Mouse (Mus musculus) common myeloid progenitor, adult 5-6 weeks (primary cell): Measurements from ENCODE around the gene Pknox2. TPM values are rescaled to one million over a fixed set of nuclear protein-coding genes. Genes with fewer than 3 reads are reported as not detected.

Experiments used
- ATAC-seq: replicated peaks from 2 replicates; pipeline ENCODE4 v1.8.0; 2016; ENCODE audit warnings: low read depth, mild to moderate bottlenecking, moderate TSS enrichment, inconsistent platforms; ENCODE audit not compliant: poor library complexity, severe bottlenecking
- total RNA-seq: library from RNA; stranded (forward); fragments of 200-1000, 187-1606 nt; gene quantifications from 2 replicates; pipeline ENCODE4 v1.2.3, GENCODE M21; 2017

Pknox2 gene
- total RNA-seq, 1 experiment from 2014 or later = not detected

DNA sequence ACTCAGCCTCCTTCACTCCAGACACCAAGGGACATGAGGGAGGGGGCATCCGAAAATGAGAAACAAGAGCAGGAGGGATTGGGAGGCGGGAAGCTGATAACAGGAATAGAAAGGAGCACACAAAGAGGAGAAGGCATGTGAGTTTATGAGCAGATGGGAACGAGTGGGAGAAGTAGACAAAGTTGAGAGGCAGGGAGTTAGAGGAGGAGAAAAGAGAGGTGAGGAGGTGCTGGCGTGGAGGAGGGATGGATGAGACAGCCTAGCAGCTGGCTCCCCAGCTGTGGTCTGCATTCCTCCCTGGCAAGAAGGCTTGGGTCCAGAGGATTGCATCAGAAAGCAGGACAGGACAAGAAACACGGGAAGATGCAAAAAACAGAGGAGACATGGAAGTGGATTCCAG is 92.5 kb downstream of the Pknox2 start:
- no peak for ATAC-seq

DNA sequence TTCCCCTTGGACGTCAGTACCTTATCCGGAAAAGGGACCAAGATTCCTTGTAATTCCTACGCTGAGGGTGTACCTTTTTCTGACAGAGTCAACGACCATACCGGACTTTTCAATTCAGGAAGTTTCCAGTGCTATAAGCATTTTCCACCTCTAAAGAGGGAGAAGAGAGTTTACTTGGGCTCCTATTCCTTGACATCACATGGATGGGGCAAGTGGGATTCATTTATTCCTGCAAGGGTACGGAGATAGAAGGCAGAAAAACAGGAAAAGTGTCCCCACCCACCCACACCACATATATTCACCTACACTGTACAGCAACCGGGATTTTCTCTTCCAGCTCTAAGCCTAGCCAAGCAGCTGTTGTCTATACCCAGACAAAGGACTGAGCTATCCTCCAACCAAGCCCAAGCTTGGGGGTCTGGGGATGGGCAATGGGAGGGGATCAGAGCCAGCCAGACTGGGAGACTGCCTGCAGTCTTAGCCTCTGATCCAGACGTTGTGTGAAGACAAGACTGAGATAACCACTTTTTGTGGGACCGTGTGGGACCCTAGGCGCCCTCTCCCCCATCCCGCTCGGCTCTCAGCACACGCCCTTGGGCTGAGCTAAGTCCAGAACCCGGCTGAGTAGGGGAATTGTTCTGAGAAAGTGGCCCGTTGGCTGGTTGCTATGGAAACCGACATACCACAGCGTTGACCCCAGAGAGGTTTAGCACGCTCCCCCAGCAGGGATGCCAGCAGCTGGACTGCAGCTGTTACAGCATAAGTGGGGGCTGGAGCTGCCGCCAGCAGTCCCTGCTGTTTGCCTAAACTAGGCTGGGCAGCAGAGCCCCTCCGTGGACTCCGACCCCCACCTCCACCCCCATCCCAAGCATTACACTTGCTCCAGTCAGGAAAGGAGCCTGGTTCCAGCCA is 93.3 kb downstream of the Pknox2 start:
- ATAC-seq = no peak

GRCm38 (mm10) chr9:37053041-37053440 is 94.2 kb downstream of the Pknox2 start:
- ATAC-seq = no peak

- no peak for ATAC-seq
Measured at GRCm38 (mm10) chr9:37051669-37052068, 95.5 kb downstream of the Pknox2 start.

DNA sequence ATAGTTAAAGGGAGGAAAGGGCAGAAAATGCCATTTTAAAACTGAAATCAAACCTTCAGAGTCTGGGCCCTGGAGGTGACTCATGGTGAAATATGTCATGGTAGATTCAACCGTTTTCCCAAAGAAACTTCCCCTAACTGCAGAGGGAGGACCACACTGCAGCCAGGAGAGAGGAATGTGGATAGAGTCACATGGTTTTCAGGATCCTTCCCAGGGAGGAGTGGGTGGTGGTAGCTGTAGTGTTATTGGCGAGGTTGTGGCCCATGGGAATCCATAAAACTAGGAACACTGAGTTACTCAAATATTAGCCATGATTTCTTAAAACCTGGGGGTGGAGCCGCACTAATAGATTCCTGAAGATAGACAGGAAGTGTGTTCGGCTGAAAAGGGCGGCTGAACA is 99.7 kb downstream of the Pknox2 start:
- ATAC-seq = no peak

GRCm38 (mm10) chr9:37045875-37046274 is 101.3 kb downstream of the Pknox2 start:
- ATAC-seq = no peak

GRCm38 (mm10) chr9:37044165-37044564 is 103.0 kb downstream of the Pknox2 start:
- ATAC-seq = no peak

DNA sequence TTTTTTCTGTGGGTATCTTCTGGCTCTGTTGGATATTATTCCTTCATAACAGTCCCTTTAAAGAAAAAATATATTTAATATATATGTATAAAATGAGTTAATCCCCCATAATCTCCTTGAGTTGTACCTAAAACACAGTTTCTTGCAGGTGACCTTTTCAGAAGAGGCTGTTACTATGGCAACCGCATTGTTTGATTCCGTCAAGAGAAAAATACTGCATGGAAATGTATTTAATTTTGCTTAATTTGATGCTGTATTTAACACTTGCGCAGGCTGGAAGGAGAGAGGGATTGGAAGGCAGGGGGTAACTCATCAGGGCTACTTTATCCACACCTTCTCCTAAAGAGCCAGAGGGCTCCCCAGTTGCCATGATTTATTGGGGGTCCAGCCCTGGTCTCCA is 108.3 kb downstream of the Pknox2 start:
- no peak for ATAC-seq

- no peak for ATAC-seq
Measured at GRCm38 (mm10) chr9:37038445-37038844, 108.8 kb downstream of the Pknox2 start.

GRCm38 (mm10) chr9:37037405-37037804 is 109.8 kb downstream of the Pknox2 start:
- no peak for ATAC-seq

- no peak for ATAC-seq
Measured at GRCm38 (mm10) chr9:37035248-37035647, 112.0 kb downstream of the Pknox2 start.

DNA sequence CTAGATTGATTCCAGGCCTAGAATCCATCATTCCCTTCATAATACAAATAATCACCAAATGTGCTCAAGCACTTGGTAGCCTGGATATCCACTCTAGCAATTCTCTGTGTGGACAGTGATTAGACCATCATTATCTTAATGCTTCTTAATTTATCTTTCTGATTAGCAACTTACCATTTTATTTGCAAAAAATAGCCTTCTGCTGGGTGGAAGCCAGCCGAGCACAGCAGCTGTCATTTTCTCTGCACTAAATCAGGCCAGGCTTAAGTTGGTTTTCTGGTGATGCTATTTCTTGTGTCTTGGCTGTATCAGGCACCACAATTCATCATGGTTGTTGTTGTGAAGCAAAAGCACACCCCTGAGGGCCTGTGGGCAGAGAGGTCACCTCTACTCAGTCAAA is 112.9 kb downstream of the Pknox2 start:
- ATAC-seq = no peak

GRCm38 (mm10) chr9:37030347-37031213 is 116.6 kb downstream of the Pknox2 start:
- no peak for ATAC-seq

DNA sequence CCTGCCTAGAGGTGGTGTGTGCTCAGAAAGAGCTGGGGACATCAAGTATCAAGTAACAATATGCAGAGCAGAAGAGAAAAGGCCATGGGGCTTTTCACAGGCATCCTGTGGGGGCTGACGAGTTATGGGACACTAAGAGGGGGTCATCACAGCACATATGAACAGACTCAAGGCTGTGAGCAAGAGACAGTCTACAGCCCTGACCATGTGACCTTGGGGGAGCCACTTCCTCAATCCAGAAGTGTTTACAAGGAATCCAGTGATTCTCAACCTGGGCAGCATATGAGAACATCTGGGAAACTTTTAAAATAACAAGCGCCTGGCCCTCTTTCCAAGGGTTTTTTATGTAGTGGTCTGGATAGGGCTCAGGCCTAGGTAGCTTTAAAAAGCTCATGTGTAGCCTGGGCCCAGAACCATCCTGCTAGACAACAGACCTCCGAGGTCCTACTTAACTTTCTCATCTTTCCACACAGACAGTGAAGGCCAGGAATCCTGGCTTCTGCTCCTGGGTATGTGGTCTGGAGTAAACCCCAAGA is 117.3 kb downstream of the Pknox2 start:
- no peak for ATAC-seq

DNA sequence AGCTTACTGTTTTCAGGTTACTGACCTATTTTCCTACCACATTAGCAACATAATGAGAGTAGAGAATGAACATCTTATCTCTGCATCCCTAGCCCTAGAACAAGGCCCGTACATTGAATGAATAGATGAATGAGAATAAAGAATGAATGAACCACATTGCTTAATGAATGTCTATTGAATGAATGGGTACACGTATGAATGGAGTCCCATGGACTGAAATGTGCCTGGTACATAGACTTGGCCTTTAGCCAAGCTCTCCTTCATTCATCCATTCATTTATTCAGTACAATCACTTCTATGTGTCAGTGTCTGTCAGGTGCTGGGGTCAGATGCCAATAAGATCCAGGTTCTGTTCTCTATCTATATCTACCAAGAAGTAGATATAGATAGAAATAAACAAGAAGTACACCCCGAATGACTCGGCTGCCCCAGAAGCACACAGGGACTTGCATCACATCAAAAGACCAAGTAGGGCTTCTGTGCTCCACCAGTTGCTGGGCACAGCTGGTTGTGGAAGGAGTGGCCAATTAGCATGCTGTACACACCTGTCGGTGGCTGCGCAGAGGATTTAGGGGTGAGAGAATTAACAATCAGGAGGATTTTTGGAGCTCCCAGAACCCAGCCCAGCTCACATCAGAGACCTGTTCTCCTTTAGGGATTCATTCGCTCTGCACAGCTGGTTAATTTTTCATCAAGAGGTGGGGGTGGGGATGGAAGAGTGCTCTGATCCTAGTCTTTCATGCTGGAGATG is 119.2 kb downstream of the Pknox2 start:
- no peak for ATAC-seq

GRCm38 (mm10) chr9:37025913-37026312 is 121.3 kb downstream of the Pknox2 start:
- ATAC-seq = no peak

- no peak for ATAC-seq
Measured at GRCm38 (mm10) chr9:37021586-37022230, 125.5 kb downstream of the Pknox2 start.

DNA sequence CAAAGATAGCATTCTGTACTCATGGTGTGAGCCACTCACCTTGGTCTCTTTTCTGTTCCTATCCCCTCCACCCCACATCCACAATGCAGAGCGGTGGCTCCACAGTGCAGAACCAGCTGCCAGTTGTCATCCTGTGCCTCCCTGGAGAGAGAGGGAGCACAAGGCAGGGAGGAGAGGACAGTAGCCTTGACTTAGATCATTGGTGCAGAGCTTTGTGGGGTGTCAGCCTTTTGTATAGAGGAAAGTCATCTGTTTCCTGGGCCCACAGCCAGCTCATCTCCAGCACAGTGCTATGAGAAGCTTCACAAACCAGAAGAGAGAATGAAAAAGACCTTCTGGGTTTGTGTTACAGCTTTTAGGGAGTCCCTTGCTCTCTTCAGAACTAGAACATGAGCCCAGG is 129.1 kb downstream of the Pknox2 start:
- no peak for ATAC-seq

GRCm38 (mm10) chr9:37017169-37017568 is 130.0 kb downstream of the Pknox2 start:
- no peak for ATAC-seq

- ATAC-seq = no peak
Measured at GRCm38 (mm10) chr9:37016165-37016564, 131.0 kb downstream of the Pknox2 start.
